Mouse (Mus musculus) frontal cortex, postnatal 36 days (tissue): ENCODE measurements at regions not wholly inside any gene's neighbourhood (a gene's known extent, or its start where the extent isn't known, plus 50 kb on each side); places are given as distances from the start of the nearest gene placed in this dataset.

ENCODE experiments used
- DNase-seq, 2 experiments: peaks; one replicate each; pipeline ENCODE4 v3.0.0; 2022; ENCODE audit warnings: low spot score in 2 of 2

GRCm38 (mm10) chrX:118320123-118320522 is 106.9 kb upstream of the Tgif2lx2 start:
- DNase-seq, result peak in 1 of 2 experiments; percentile 0

- DNase-seq, result peak in 1 of 2 experiments; percentile 3
These were observed 70.1 kb upstream of the Tgif2lx2 start for GRCm38 (mm10) chrX:118356888-118357287.
